Mouse (Mus musculus): ENCODE data around the gene Nck2. TPM values are rescaled to one million over a fixed set of nuclear protein-coding genes. Genes with fewer than 3 reads are reported as not detected.
A peak's percentile ranks its signal among the peaks of the same experiment; 100 is the strongest.
"Not testable (repeated sequence)": the region's sequence is repeated elsewhere in the genome, so short reads cannot be mapped to it uniquely, and the experiment has no call there.

Nck2 gene
- polyA plus RNA-seq, 1 experiment from 2014 or later, result 45.3 TPM

GRCm38 (mm10) chr1:43520216-43520988 lies 76.0 kb downstream of the Nck2 start:
- no peak overlapping the region for H3K4me3 ChIP-seq
- no peaks in the 10 kb centered on the region for H3K4me1 ChIP-seq
- no peaks in the 10 kb centered on the region for H3K27me3 ChIP-seq
- H3K27ac ChIP-seq, result no peak overlapping the region
- no peaks in the 10 kb centered on the region for H3K9me3 ChIP-seq
- 85% methylated on average over 1 of the region's 1 CpGs for WGBS
- 0 out of 2 replicates have a peak, but pooled peaks cover 6% of the 10 kb centered on the region for H3K36me3 ChIP-seq
- ATAC-seq (ENCODE audit: low FRiP score, low read depth), result no peak
- no peak overlapping the region for H3K9ac ChIP-seq
- no peak overlapping the region for H3K4me2 ChIP-seq (replicated peaks)

- no peaks in the 10 kb centered on the region for H3K4me1 ChIP-seq
- no peak overlapping the region for H3K4me3 ChIP-seq
- no peaks in the 10 kb centered on the region for H3K9me3 ChIP-seq
- no peak for ATAC-seq (ENCODE audit: low FRiP score, low read depth)
- no peak overlapping the region for H3K27ac ChIP-seq
- H3K36me3 ChIP-seq, result 0 out of 2 replicates have a peak, but pooled peaks cover 6% of the 10 kb centered on the region
- no peaks in the 10 kb centered on the region for H3K27me3 ChIP-seq
- 86% methylated on average over 3 of the region's 3 CpGs for WGBS
- H3K9ac ChIP-seq, result no peak overlapping the region
- H3K4me2 ChIP-seq (replicated peaks), result no peak overlapping the region
Observed at GRCm38 (mm10) chr1:43520989-43521371, 76.6 kb downstream of the Nck2 start.

GRCm38 (mm10) chr1:43521512-43521911 lies 77.1 kb downstream of the Nck2 start:
- no peak for ATAC-seq (ENCODE audit: low FRiP score, low read depth)
- Histone ChIP-seq H3K27me3 (no peaks in the 10 kb centered on the region), H3K27ac (no peak overlapping the region), H3K36me3 (0 out of 2 replicates have a peak, but pooled peaks cover 6% of the 10 kb centered on the region), H3K4me1 (0 out of 2 replicates have a peak, but pooled peaks cover under 1% of the 10 kb centered on the region), H3K9ac (no peak overlapping the region), H3K4me3 (no peak overlapping the region), H3K9me3 (no peaks in the 10 kb centered on the region), H3K4me2 (replicated peaks) (no peak overlapping the region)
- 88% methylated on average over 3 of the region's 3 CpGs for WGBS

GRCm38 (mm10) chr1:43521950-43522349 lies 77.6 kb downstream of the Nck2 start:
- Histone ChIP-seq H3K9ac (no peak overlapping the region), H3K27ac (no peak overlapping the region), H3K4me2 (replicated peaks) (no peak overlapping the region), H3K36me3 (0 out of 2 replicates have a peak, but pooled peaks cover 6% of the 10 kb centered on the region), H3K4me3 (no peak overlapping the region), H3K27me3 (no peaks in the 10 kb centered on the region), H3K4me1 (0 out of 2 replicates have a peak, but pooled peaks cover 5% of the 10 kb centered on the region), H3K9me3 (no peaks in the 10 kb centered on the region)
- no peak for ATAC-seq (ENCODE audit: low FRiP score, low read depth)
- 93% methylated on average over 4 of the region's 4 CpGs for WGBS

GRCm38 (mm10) chr1:43522976-43523375 lies 78.6 kb downstream of the Nck2 start:
- Histone ChIP-seq H3K4me2 (replicated peaks) (no peak overlapping the region), H3K9me3 (no peaks in the 10 kb centered on the region), H3K27me3 (no peaks in the 10 kb centered on the region), H3K36me3 (0 out of 2 replicates have a peak, but pooled peaks cover 6% of the 10 kb centered on the region), H3K9ac (no peak overlapping the region), H3K4me3 (no peak overlapping the region), H3K4me1 (0 out of 2 replicates have a peak, but pooled peaks cover 8% of the 10 kb centered on the region), H3K27ac (no peak overlapping the region)
- WGBS, result 80% methylated on average over 2 of the region's 2 CpGs
- no peak for ATAC-seq (ENCODE audit: low FRiP score, low read depth)

- WGBS, result 72% methylated on average over 3 of the region's 3 CpGs
- 0 out of 2 replicates have a peak, but pooled peaks cover 10% of the 10 kb centered on the region for H3K4me1 ChIP-seq
- no peak overlapping the region for H3K4me3 ChIP-seq
- ATAC-seq (ENCODE audit: low FRiP score, low read depth), result no peak
- H3K27ac ChIP-seq, result no peak overlapping the region
- H3K4me2 ChIP-seq (replicated peaks), result no peak overlapping the region
- H3K27me3 ChIP-seq, result no peaks in the 10 kb centered on the region
- H3K36me3 ChIP-seq, result peaks cover 3% of the 10 kb centered on the region; the same call in 1 of the 2 replicates
- H3K9ac ChIP-seq, result no peak overlapping the region
- no peaks in the 10 kb centered on the region for H3K9me3 ChIP-seq
Observed at GRCm38 (mm10) chr1:43524332-43524731, 80.0 kb downstream of the Nck2 start.

GRCm38 (mm10) chr1:43528275-43528674 lies 83.9 kb downstream of the Nck2 start:
- Histone ChIP-seq H3K4me1 (peaks cover 31% of the 10 kb centered on the region), H3K9ac (no peak overlapping the region), H3K36me3 (peaks cover 3% of the 10 kb centered on the region; the same call in 1 of the 2 replicates), H3K4me3 (no peak overlapping the region), H3K27ac (no peak overlapping the region), H3K9me3 (no peaks in the 10 kb centered on the region), H3K27me3 (no peaks in the 10 kb centered on the region), H3K4me2 (replicated peaks) (no peak overlapping the region)
- ATAC-seq (ENCODE audit: low FRiP score, low read depth), result no peak
- WGBS, result 99% methylated on average over 2 of the region's 2 CpGs

GRCm38 (mm10) chr1:43529086-43529485 lies 84.7 kb downstream of the Nck2 start:
- H3K36me3 ChIP-seq, result peaks cover 9% of the 10 kb centered on the region
- H3K9ac ChIP-seq, result no peak overlapping the region
- H3K27me3 ChIP-seq, result no peaks in the 10 kb centered on the region
- no peaks in the 10 kb centered on the region for H3K9me3 ChIP-seq
- peaks cover 31% of the 10 kb centered on the region for H3K4me1 ChIP-seq
- no peak overlapping the region for H3K4me2 ChIP-seq (replicated peaks)
- no peak overlapping the region for H3K27ac ChIP-seq
- H3K4me3 ChIP-seq, result no peak overlapping the region
- 100% methylated on average over 1 of the region's 1 CpGs for WGBS
- ATAC-seq (ENCODE audit: low FRiP score, low read depth), result no peak

GRCm38 (mm10) chr1:43530295-43531020 lies 86.1 kb downstream of the Nck2 start:
- no peak overlapping the region for H3K4me3 ChIP-seq
- H3K27ac ChIP-seq, result no peak overlapping the region
- H3K4me1 ChIP-seq, result peaks cover 35% of the 10 kb centered on the region
- WGBS, result 60% methylated on average over 7 of the region's 7 CpGs
- H3K4me2 ChIP-seq (replicated peaks), result no peak overlapping the region
- H3K36me3 ChIP-seq, result peaks cover 20% of the 10 kb centered on the region
- H3K9ac ChIP-seq, result no peak overlapping the region
- no peaks in the 10 kb centered on the region for H3K27me3 ChIP-seq
- no peaks in the 10 kb centered on the region for H3K9me3 ChIP-seq
- ATAC-seq (ENCODE audit: low FRiP score, low read depth), result no peak

GRCm38 (mm10) chr1:43531307-43531706 lies 86.9 kb downstream of the Nck2 start:
- no peak overlapping the region for H3K9ac ChIP-seq
- H3K36me3 ChIP-seq, result peaks cover 24% of the 10 kb centered on the region
- ATAC-seq (ENCODE audit: low FRiP score, low read depth), result no peak
- H3K9me3 ChIP-seq, result no peaks in the 10 kb centered on the region
- H3K4me1 ChIP-seq, result peaks cover 35% of the 10 kb centered on the region
- no peak overlapping the region for H3K4me2 ChIP-seq (replicated peaks)
- 0 out of 2 replicates have a peak overlapping the region, but pooled peaks have one; percentile 2 for H3K27ac ChIP-seq
- no peaks in the 10 kb centered on the region for H3K27me3 ChIP-seq
- WGBS, result 54% methylated on average over 7 of the region's 7 CpGs
- no peak overlapping the region for H3K4me3 ChIP-seq

GRCm38 (mm10) chr1:43532279-43532678 lies 87.9 kb downstream of the Nck2 start:
- Histone ChIP-seq H3K27ac (no peak overlapping the region), H3K4me1 (peaks cover 28% of the 10 kb centered on the region), H3K4me3 (no peak overlapping the region), H3K27me3 (no peaks in the 10 kb centered on the region), H3K4me2 (replicated peaks) (no peak overlapping the region), H3K36me3 (peaks cover 29% of the 10 kb centered on the region), H3K9me3 (no peaks in the 10 kb centered on the region), H3K9ac (no peak overlapping the region)
- 71% methylated on average over 4 of the region's 4 CpGs for WGBS
- ATAC-seq (ENCODE audit: low FRiP score, low read depth), result no peak

- not testable (repeated sequence) for ATAC-seq (ENCODE audit: low FRiP score, low read depth)
- WGBS, result 91% methylated on average over 11 of the region's 11 CpGs
- H3K36me3 ChIP-seq, result peaks cover 28% of the 10 kb centered on the region
Observed at GRCm38 (mm10) chr1:43533497-43533896, 89.1 kb downstream of the Nck2 start.

More at GRCm38 (mm10) chr1:43533497-43533896, 89.1 kb downstream of the Nck2 start:
- H3K4me3 ChIP-seq; H3K4me2 ChIP-seq (replicated peaks); H3K27ac ChIP-seq; H3K9ac ChIP-seq; H3K27me3 ChIP-seq; H3K9me3 ChIP-seq: not testable (repeated sequence)
- peaks cover 28% of the 10 kb centered on the region for H3K4me1 ChIP-seq
